Mouse (Mus musculus) MEL (cell line): ENCODE data around the gene Arid5b. TPM values are rescaled to one million over a fixed set of nuclear protein-coding genes. Genes with fewer than 3 reads are reported as not detected.

Experiments used
- DNase-seq: peaks from one replicate; pipeline ENCODE4 v3.0.0; 2011; ENCODE audit warnings: low read depth, low spot score
- H3K27ac ChIP-seq: 2 replicates; pipeline ENCODE4 v1.5.1; 2012; ENCODE audit warnings: low read depth, mild to moderate bottlenecking, control low read depth, low read length, moderate library complexity; ENCODE audit not compliant: control insufficient read depth
- H3K27me3 ChIP-seq, 2 experiments: fragments of 150-350 bp in 1 of 2; sonication (generic) in 1 of 2; 2 replicates each; pipeline ENCODE4 v1.6.1; 2012; ENCODE audit warnings: low read length in 2 of 2, mild to moderate bottlenecking in 2 of 2, improper control_type of control experiment in 1 of 2, moderate library complexity in 1 of 2; ENCODE audit not compliant: insufficient read depth in 2 of 2, control insufficient read depth in 1 of 2
- H3K36me3 ChIP-seq, 2 experiments: 2 replicates each; pipeline ENCODE4 v1.6.1; 2012 to 2014; ENCODE audit warnings: low read length in 2 of 2, improper control_type of control experiment in 1 of 2, inconsistent platforms in 1 of 2, mild to moderate bottlenecking in 1 of 2; ENCODE audit not compliant: insufficient read depth in 2 of 2, control insufficient read depth in 1 of 2
- H3K4me1 ChIP-seq, 2 experiments: fragments of 150-350 bp in 1 of 2; sonication (generic) in 1 of 2; 2 replicates each; pipeline ENCODE4 v1.6.1; 2012; ENCODE audit warnings: low read length in 2 of 2, improper control_type of control experiment in 1 of 2, mild to moderate bottlenecking in 1 of 2; ENCODE audit not compliant: insufficient read depth in 2 of 2, control insufficient read depth in 1 of 2
- H3K4me3 ChIP-seq, 2 experiments: fragments of 150-350 bp in 1 of 2; sonication (generic) in 1 of 2; 2 replicates each; pipeline ENCODE4 v1.5.1; 2012; ENCODE audit warnings: low read depth in 2 of 2, low read length in 2 of 2, mild to moderate bottlenecking in 2 of 2, moderate library complexity in 2 of 2, control low read depth in 1 of 2, improper control_type of control experiment in 1 of 2; ENCODE audit not compliant: control insufficient read depth in 1 of 2, insufficient read depth in 1 of 2
- H3K79me2 ChIP-seq: 2 replicates; pipeline ENCODE4 v1.6.1; 2012; ENCODE audit warnings: mild to moderate bottlenecking, low read length, moderate library complexity; ENCODE audit not compliant: control insufficient read depth, poor library complexity, insufficient read depth
- H3K9ac ChIP-seq: 2 replicates; pipeline ENCODE4 v1.6.1; 2012; ENCODE audit warnings: low read depth, mild to moderate bottlenecking, control low read depth, low read length, moderate library complexity; ENCODE audit not compliant: control insufficient read depth, poor library complexity, severe bottlenecking
- H3K9me3 ChIP-seq: fragments of 150-350 bp; sonication (generic); replicated peaks from 2 replicates; pipeline ENCODE4 v1.6.1; 2012; ENCODE audit warnings: mild to moderate bottlenecking, low read length, improper control_type of control experiment, moderate library complexity; ENCODE audit not compliant: insufficient read depth
- CHD1 ChIP-seq: IDR thresholded peaks from 2 replicates; pipeline ENCODE4 v1.6.1; 2012; ENCODE audit warnings: low read depth, mild to moderate bottlenecking, inconsistent platforms, low read length, improper control_type of control experiment
- CTCF ChIP-seq, 3 experiments: IDR thresholded peaks in 2 of 3; conservative IDR thresholded peaks in 1 of 3; 2 replicates each; pipeline ENCODE4 v1.5.1; 2011 to 2012; ENCODE audit warnings: low read length in 3 of 3, low read depth in 2 of 3, mild to moderate bottlenecking in 2 of 3, improper control_type of control experiment in 1 of 3, inconsistent platforms in 1 of 3, mixed read lengths in 1 of 3, moderate library complexity in 1 of 3; ENCODE audit not compliant: control insufficient read depth in 1 of 3, insufficient read depth in 1 of 3, poor library complexity in 1 of 3, severe bottlenecking in 1 of 3
- ELF1 ChIP-seq: IDR thresholded peaks from 2 replicates; pipeline ENCODE4 v1.6.1; 2014; ENCODE audit warnings: low read depth, mild to moderate bottlenecking, inconsistent platforms, low read length, improper control_type of control experiment, moderate library complexity
- GABPA ChIP-seq: IDR thresholded peaks from 2 replicates; pipeline ENCODE4 v1.6.1; 2012; ENCODE audit warnings: low read depth, mild to moderate bottlenecking, inconsistent platforms, low read length, improper control_type of control experiment, moderate library complexity
- JUND ChIP-seq: IDR thresholded peaks from 2 replicates; pipeline ENCODE4 v1.6.1; 2011; ENCODE audit warnings: low read depth, mild to moderate bottlenecking, improper control_type of control experiment, low read length
- KAT2A ChIP-seq: conservative IDR thresholded peaks from 2 replicates; pipeline ENCODE4 v1.6.1; 2012; ENCODE audit warnings: low read depth, low read length, improper control_type of control experiment, inconsistent platforms
- MAFK ChIP-seq: IDR thresholded peaks from 2 replicates; pipeline ENCODE4 v1.6.1; 2011; ENCODE audit warnings: low read depth, mild to moderate bottlenecking, low read length, improper control_type of control experiment, borderline replicate concordance
- MXI1 ChIP-seq: IDR thresholded peaks from 2 replicates; pipeline ENCODE4 v1.6.1; 2011; ENCODE audit warnings: mild to moderate bottlenecking, low read depth, low read length, improper control_type of control experiment
- MYC ChIP-seq: IDR thresholded peaks from 2 replicates; pipeline ENCODE4 v1.6.1; 2011; ENCODE audit warnings: low read depth, mild to moderate bottlenecking, low read length, improper control_type of control experiment, moderate library complexity
- POLR2AphosphoS2 ChIP-seq: IDR thresholded peaks from 2 replicates; pipeline ENCODE4 v1.6.1; 2011; ENCODE audit warnings: low read length, improper control_type of control experiment
- POLR2AphosphoS5 ChIP-seq: IDR thresholded peaks from 2 replicates; pipeline ENCODE4 v1.6.1; 2012; ENCODE audit warnings: low read depth, borderline replicate concordance, mild to moderate bottlenecking, inconsistent platforms, low read length, moderate library complexity, mixed read lengths
- TBP ChIP-seq: IDR thresholded peaks from 2 replicates; pipeline ENCODE4 v1.8.0; 2011; ENCODE audit warnings: low read depth, low read length, improper control_type of control experiment
- USF1 ChIP-seq: IDR thresholded peaks from 2 replicates; pipeline ENCODE4 v1.6.1; 2014; ENCODE audit warnings: low read depth, mild to moderate bottlenecking, inconsistent platforms, low read length, improper control_type of control experiment, moderate library complexity
- USF2 ChIP-seq, 2 experiments: IDR thresholded peaks; 2 replicates each; pipeline ENCODE4 v1.6.1; 2011 to 2012; ENCODE audit warnings: improper control_type of control experiment in 2 of 2, low read length in 2 of 2, borderline replicate concordance in 1 of 2, inconsistent platforms in 1 of 2, low read depth in 1 of 2, mild to moderate bottlenecking in 1 of 2; ENCODE audit not compliant: insufficient read depth in 1 of 2
- ZMIZ1 ChIP-seq: IDR thresholded peaks from 2 replicates; pipeline ENCODE4 v1.6.1; 2012; ENCODE audit warnings: low read depth, mild to moderate bottlenecking, inconsistent platforms, low read length, improper control_type of control experiment, moderate library complexity
- ZNF384 ChIP-seq: IDR thresholded peaks from 2 replicates; pipeline ENCODE4 v1.6.1; 2012; ENCODE audit warnings: low read depth, mild to moderate bottlenecking, inconsistent platforms, low read length, improper control_type of control experiment
- polyA plus RNA-seq, 2 experiments: library from polyadenylated mRNA; stranded (reverse) in 1 of 2; unstranded in 1 of 2; fragments of >175 nt in 1 of 2; fragments of >200 nt in 1 of 2; gene quantifications; 2 replicates each; pipeline versions ENCODE4 v1.2.1 to v1.2.4; 2012; ENCODE audit warnings: low replicate concordance in 2 of 2, low read depth in 1 of 2; ENCODE audit not compliant: insufficient read length in 2 of 2, insufficient read depth in 1 of 2, missing spikeins in 1 of 2
- total RNA-seq: library from RNA; depleted of rRNA; stranded (reverse); fragments of 300-350 nt; gene quantifications from 2 replicates; pipeline ENCODE4 v1.2.3, GENCODE M21; 2012

The Arid5b gene
- total and polyA plus RNA-seq, 3 experiments = 0.03 TPM; not detected in 2

- Histone ChIP-seq H3K4me1 (no peaks in the 10 kb centered on the region), H3K27ac (no peak overlapping the region), H3K4me3 (no peak overlapping the region)
Observed at GRCm38 (mm10) chr10:68192824-68193255, 85.7 kb downstream of the Arid5b start.

GRCm38 (mm10) chr10:68191691-68192380 is 86.7 kb downstream of the Arid5b start:
- Histone ChIP-seq H3K27me3 (no peaks in the 10 kb centered on the region), H3K9ac (no peak overlapping the region), H3K4me1 (no peaks in the 10 kb centered on the region), H3K4me3 (no peak overlapping the region), H3K27ac (no peak overlapping the region), H3K36me3 (no peaks in the 10 kb centered on the region), H3K79me2 (no peaks in the 10 kb centered on the region), H3K9me3 (no peaks in the 10 kb centered on the region)
- TF ChIP-seq JUND (no peak), POLR2AphosphoS2 (no peak), MXI1 (no peak), ZNF384 (no peak), ELF1 (no peak)
- DNase-seq = no peak

More at GRCm38 (mm10) chr10:68192824-68193255, 85.7 kb downstream of the Arid5b start:
- no peak for TF ChIP-seq ZMIZ1
- TF ChIP-seq MAFK = no peak
- TF ChIP-seq KAT2A = no peak
- TF ChIP-seq USF1 = no peak
- no peak for TF ChIP-seq ELF1
- TF ChIP-seq TBP = no peak
- H3K36me3 ChIP-seq = no peaks in the 10 kb centered on the region
- no peaks in the 10 kb centered on the region for H3K79me2 ChIP-seq
- DNase-seq = no peak
- no peaks in the 10 kb centered on the region for H3K9me3 ChIP-seq
- H3K27me3 ChIP-seq = no peaks in the 10 kb centered on the region
- H3K9ac ChIP-seq = no peak overlapping the region

GRCm38 (mm10) chr10:68191146-68191545 is 87.4 kb downstream of the Arid5b start:
- no peaks in the 10 kb centered on the region for H3K79me2 ChIP-seq
- H3K9ac ChIP-seq = no peak overlapping the region
- H3K4me1 ChIP-seq = no peaks in the 10 kb centered on the region
- H3K27me3 ChIP-seq = no peaks in the 10 kb centered on the region
- H3K9me3 ChIP-seq = no peaks in the 10 kb centered on the region
- no peak overlapping the region for H3K27ac ChIP-seq
- TF ChIP-seq GABPA (no peak), CHD1 (no peak), CTCF (IDR thresholded peaks at IDR 0.05 in 2 of 3, conservative IDR thresholded peaks at IDR 0.05 in 1 of 3; ENCODE audit: control insufficient read depth in 1 of 3, insufficient read depth in 1 of 3, low read depth in 2 of 3, low read length in 3 of 3, poor library complexity in 1 of 3, severe bottlenecking in 1 of 3) (no peak), POLR2AphosphoS5 (no peak), MYC (no peak), USF2 (IDR thresholded peaks at IDR 0.05; ENCODE audit: borderline replicate concordance in 1 of 2, insufficient read depth in 1 of 2, low read depth in 1 of 2, low read length in 2 of 2) (no peak)
- TF ChIP-seq, all 39 proteins: peak for 0
- no peaks in the 10 kb centered on the region for H3K36me3 ChIP-seq
- DNase-seq = no peak
- H3K4me3 ChIP-seq = no peak overlapping the region
